Mouse (Mus musculus): ENCODE measurements around the gene Ptges.

DNA sequence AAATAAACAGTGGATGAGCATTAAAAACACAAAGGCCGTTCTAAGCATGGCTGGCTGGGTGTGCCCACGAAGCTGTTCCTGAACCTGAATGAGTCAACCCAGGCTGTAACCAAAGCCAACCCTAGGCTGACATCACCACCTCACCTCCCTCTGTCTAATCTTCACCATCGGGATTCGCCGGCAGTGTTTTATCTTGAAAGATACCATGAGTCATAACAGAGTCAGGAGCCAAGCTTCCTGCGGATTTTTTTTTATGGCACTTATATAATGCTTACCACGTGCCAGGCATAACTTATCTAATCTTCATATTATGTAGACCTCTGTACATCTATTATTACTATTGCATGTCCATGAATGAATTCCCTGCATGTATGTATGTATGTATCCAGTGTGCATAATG is 9.4 kb downstream of the Ptges start:
- TF ChIP-seq CTCF (IDR thresholded peaks at IDR 0.05; ENCODE audit: low read depth) (no peak), EP300 (IDR thresholded peaks at IDR 0.05; ENCODE audit: low read depth) (no peak)

All from heart, postnatal 0 days (tissue).